Mouse (Mus musculus) stomach, postnatal 0 days (tissue): ENCODE data around the gene Vmn2r-ps159.

Experiments
- CTCF ChIP-seq: IDR thresholded peaks from 2 replicates; pipeline ENCODE4 v1.5.1; 2016; ENCODE audit warnings: antibody characterized with exemption, low read depth, mild to moderate bottlenecking, moderate library complexity
- EP300 ChIP-seq: optimal IDR thresholded peaks from 2 replicates; pipeline ENCODE3; 2016; ENCODE audit warnings: antibody characterized with exemption

DNA sequence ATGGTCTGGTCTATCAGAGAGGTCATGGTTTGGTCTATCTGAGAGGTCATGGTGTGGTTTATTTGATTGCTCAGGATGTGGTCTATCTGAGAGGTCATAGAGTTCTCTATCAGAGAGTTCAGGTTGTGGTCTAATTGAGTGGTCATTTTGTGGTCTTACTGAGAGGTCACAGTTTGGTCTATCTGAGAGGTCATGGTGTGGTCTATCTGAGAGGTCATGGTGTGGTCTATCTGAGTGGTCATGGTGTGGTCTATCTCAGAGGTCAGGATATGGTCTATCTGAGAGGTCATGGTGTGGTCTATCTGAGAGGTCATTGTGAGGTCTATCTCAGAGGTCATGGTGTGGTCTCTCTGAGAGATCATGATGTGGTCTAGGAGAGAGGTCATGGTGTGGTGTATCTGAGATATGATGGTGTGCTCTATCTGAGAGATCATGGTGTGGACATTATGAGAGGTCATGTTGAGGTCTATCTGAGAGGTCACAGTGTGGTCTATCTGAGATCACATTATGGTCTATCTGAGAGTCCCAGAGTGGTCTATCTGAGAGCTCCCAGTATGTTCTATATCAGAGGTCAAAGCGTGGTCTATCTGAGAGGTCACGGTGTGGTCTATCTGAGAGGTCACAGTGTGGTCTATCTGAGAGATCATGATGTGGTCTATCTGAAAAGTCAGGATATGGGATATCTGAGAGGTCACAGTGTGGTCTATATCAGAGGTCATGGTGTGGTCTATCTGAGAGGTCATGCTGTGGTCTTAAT, 11.8 kb downstream of the Vmn2r-ps159 start:
- TF ChIP-seq EP300 (no peak), CTCF (no peak)
